Comparison of ENCODE assay signal across 8 mouse cellular contexts in the genomic region with DNA sequence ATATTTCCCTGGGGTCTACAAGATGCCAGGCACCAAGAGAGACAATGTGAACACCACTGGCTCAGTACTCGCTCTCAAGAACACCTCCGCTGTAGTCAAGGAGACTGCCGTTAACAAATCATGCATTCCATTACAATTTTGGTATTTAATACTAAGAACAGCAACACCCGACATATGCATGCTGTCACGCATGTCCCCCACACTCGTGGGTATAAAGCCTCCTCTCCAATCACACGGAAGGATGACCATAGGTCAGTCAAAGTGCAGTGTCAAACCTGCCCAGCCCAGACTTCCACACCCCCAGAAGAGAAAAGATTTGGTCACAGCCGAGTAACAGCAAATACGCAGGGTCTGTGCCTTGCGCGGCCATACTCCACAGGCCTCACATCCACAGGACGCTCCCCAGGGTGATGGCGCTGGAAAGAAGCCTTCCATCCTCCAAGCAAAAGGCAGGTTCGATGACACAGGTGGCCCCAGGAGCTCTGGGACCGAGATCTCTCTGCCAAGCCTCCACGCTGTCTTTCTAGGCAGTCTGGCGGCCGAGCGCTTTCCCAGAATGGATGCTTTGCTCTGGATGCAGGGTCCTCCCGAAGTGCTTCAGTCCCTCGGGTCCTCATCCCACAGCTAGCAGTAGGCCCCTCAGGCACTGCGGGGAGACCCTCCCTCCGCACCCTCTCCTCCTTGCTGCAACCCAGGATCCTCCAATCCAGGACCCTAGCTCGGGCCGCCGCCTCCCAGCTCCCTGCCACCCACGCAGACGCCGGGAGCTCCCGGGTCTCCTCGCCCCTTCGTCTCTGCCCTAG. TPM values are rescaled to one million over a fixed set of nuclear protein-coding genes. Genes with fewer than 3 reads are reported as not detected.
DNase-seq lines count a peak whose midpoint lies in the region; ATAC-seq and TF ChIP-seq lines count a peak whose summit lies in the region.

No protein-coding gene starts in this region.

- no peak for DNase-seq in kidney, adult 2 months
- DNase-seq in kidney, adult 18-20 months, result no peak
- DNase-seq in brain, adult 2 months (ENCODE audit: low read depth, low spot score), result peak; percentile 65
- no peak for DNase-seq in hindbrain, embryonic 10.5 days (ENCODE audit: low spot score)
- DNase-seq in liver, postnatal 0 days, result no peak
- DNase-seq in yolk sac, embryonic 10.5 days (ENCODE audit: low spot score), result no peak
- no peak for DNase-seq in adrenal gland, adult 8-10 months

- H3K27me3 ChIP-seq in kidney, adult 2 months (replicated peaks; ENCODE audit: control insufficient read depth, insufficient read depth, low read length), result no peaks in the 10 kb centered on the region
- H3K27me3 ChIP-seq in C2C12 (ENCODE audit: control insufficient read depth, insufficient read depth, insufficient read length), result no peaks in the 10 kb centered on the region
- peaks cover 18% of the 10 kb centered on the region for H3K27me3 ChIP-seq in hindbrain, embryonic 10.5 days (ENCODE audit: insufficient read depth, poor library complexity, severe bottlenecking)
- no peaks in the 10 kb centered on the region for H3K27me3 ChIP-seq in liver, postnatal 0 days (ENCODE audit: insufficient read depth, low read length)

- TF ChIP-seq EP300 in liver, postnatal 0 days (IDR thresholded peaks at IDR 0.05; ENCODE audit: low read depth), result no peak

- peak overlapping the region; percentile 99 for H3K4me2 ChIP-seq in liver, postnatal 0 days (ENCODE audit: low read depth, low read length)

- peak overlapping the region; percentile 68 for H3K4me3 ChIP-seq in kidney, adult 2 months (ENCODE audit: insufficient read depth, low read depth, low read length)
- peak overlapping the region; percentile 41 for H3K4me3 ChIP-seq in C2C12 (ENCODE audit: insufficient read depth, poor library complexity, severe bottlenecking)
- H3K4me3 ChIP-seq in hindbrain, embryonic 10.5 days, result peak overlapping the region; percentile 80
- H3K4me3 ChIP-seq in liver, postnatal 0 days (ENCODE audit: low read depth, low read length), result peak overlapping the region; percentile 77

- no peaks in the 10 kb centered on the region for H3K79me3 ChIP-seq in C2C12 (ENCODE audit: low read depth)

- ATAC-seq in liver, postnatal 0 days, result peak; percentile 18

- peaks cover 6% of the 10 kb centered on the region; the same call in 1 of the 2 replicates for H3K4me1 ChIP-seq in kidney, adult 2 months (ENCODE audit: control insufficient read depth, insufficient read depth, low read length)
- peaks cover 22% of the 10 kb centered on the region for H3K4me1 ChIP-seq in hindbrain, embryonic 10.5 days (replicated peaks)
- peaks cover 15% of the 10 kb centered on the region for H3K4me1 ChIP-seq in liver, postnatal 0 days (ENCODE audit: insufficient read depth)

- TF ChIP-seq POLR2A in kidney, adult 2 months (IDR thresholded peaks at IDR 0.05; ENCODE audit: low read depth, low read length), result no peak

- no peaks in the 10 kb centered on the region for H3K36me3 ChIP-seq in kidney, adult 2 months (ENCODE audit: control insufficient read depth, insufficient read depth, low read length)
- H3K36me3 ChIP-seq in C2C12 (ENCODE audit: control insufficient read depth, insufficient read depth), result no peaks in the 10 kb centered on the region
- peaks cover 6% of the 10 kb centered on the region; the same call in 1 of the 2 replicates for H3K36me3 ChIP-seq in hindbrain, embryonic 10.5 days
- no peaks in the 10 kb centered on the region for H3K36me3 ChIP-seq in liver, postnatal 0 days (replicated peaks; ENCODE audit: insufficient read depth, low read length)

- H3K27ac ChIP-seq in kidney, adult 2 months (ENCODE audit: insufficient read depth, low read depth, low read length), result no peak overlapping the region
- H3K27ac ChIP-seq in hindbrain, embryonic 10.5 days, result peak overlapping the region; percentile 89
- H3K27ac ChIP-seq in liver, postnatal 0 days (ENCODE audit: low read depth), result 0 out of 2 replicates have a peak overlapping the region, but pooled peaks have one; percentile 57

- WGBS in kidney, adult 2 months, result 10% methylated on average over 32 of the region's 32 CpGs
- WGBS in hindbrain, embryonic 10.5 days, result 11% methylated on average over 32 of the region's 32 CpGs
- 14% methylated on average over 32 of the region's 32 CpGs for WGBS in liver, postnatal 0 days (ENCODE audit: insufficient replicate concordance)

- TF ChIP-seq CTCF in kidney, adult 2 months (conservative IDR thresholded peaks at IDR 0.05; ENCODE audit: insufficient read depth, insufficient read length, low read depth, low read length), result no peak
- no peak for TF ChIP-seq CTCF in C2C12 (IDR thresholded peaks at IDR 0.05; ENCODE audit: control insufficient read depth, insufficient read depth, insufficient read length)
- TF ChIP-seq CTCF in liver, postnatal 0 days (IDR thresholded peaks at IDR 0.05; ENCODE audit: low read depth), result no peak

- no peaks in the 10 kb centered on the region for H3K9me3 ChIP-seq in hindbrain, embryonic 10.5 days
- H3K9me3 ChIP-seq in liver, postnatal 0 days (ENCODE audit: low read length), result no peaks in the 10 kb centered on the region

- no peaks in the 10 kb centered on the region for H3K79me2 ChIP-seq in C2C12 (ENCODE audit: control insufficient read depth, insufficient read depth)

- peak overlapping the region; percentile 83 for H3K9ac ChIP-seq in liver, postnatal 0 days (replicated peaks)

- peak overlapping the region; percentile 27 for H3ac ChIP-seq in C2C12 (ENCODE audit: control insufficient read depth, insufficient read length, low read depth)

TF ChIP-seq in C2C12, 6 proteins besides CTCF, POLR2A, EP300 and RAD21:
- TF ChIP-seq CEBPB (IDR thresholded peaks at IDR 0.05; ENCODE audit: low read depth), result no peak
- TF ChIP-seq MYOD1 (IDR thresholded peaks at IDR 0.05; ENCODE audit: control insufficient read depth, insufficient read length, low read depth), result no peak
- TF ChIP-seq MAX (IDR thresholded peaks at IDR 0.05), result no peak
- TF ChIP-seq USF1 (IDR thresholded peaks at IDR 0.05; ENCODE audit: low read depth), result no peak
- TF ChIP-seq MYOG (IDR thresholded peaks at IDR 0.05; ENCODE audit: control insufficient read depth, extremely low read depth, insufficient read length), result no peak
- no peak for TF ChIP-seq FOSL1 (IDR thresholded peaks at IDR 0.05; ENCODE audit: insufficient read depth, low read length, poor library complexity, severe bottlenecking)

RNA-seq across cellular contexts. Expression of gene Sergef, which starts 0.5 kb away (rescaled TPM):
- 16.0 and 16.8 TPM in 2 replicates for polyA plus RNA-seq in kidney, adult 2 months (2012; rRNA removed)
- polyA plus RNA-seq in C2C12 (2012; fragmentation: generic; extraction: Trizol), result 8.6 TPM
- 16.2 and 18.7 TPM in 2 replicates for polyA plus RNA-seq in hindbrain, embryonic 10.5 days (2016; fragmentation: Nextera tagmentation; extraction: Ambion mirVana)
- 3.8 and 4.3 TPM in 2 replicates for polyA plus RNA-seq in liver, postnatal 0 days (2015; fragmentation: Nextera tagmentation; extraction: Ambion mirVana)
- total RNA-seq in adrenal gland, adult 8-10 months (2022), result 10 to 100 TPM; 29.2 to 47.3 (median 37.2) TPM

RNA-seq across cellular contexts. Expression of gene Tph1, which starts 33.2 kb away (rescaled TPM):
- not detected in 2 replicates for polyA plus RNA-seq in kidney, adult 2 months (2012; rRNA removed)
- 0.18 TPM for polyA plus RNA-seq in C2C12 (2012; fragmentation: generic; extraction: Trizol)
- polyA plus RNA-seq in hindbrain, embryonic 10.5 days (2016; fragmentation: Nextera tagmentation; extraction: Ambion mirVana), result 0.67 and 1.6 TPM in 2 replicates
- polyA plus RNA-seq in liver, postnatal 0 days (2015; fragmentation: Nextera tagmentation; extraction: Ambion mirVana), result not detected in 2 replicates
- not detected for total RNA-seq in adrenal gland, adult 8-10 months (2022)
